Mouse (Mus musculus) c-Kit-positive CD71-negative TER-119-negative erythroid progenitor cells, embryonic 14.5 days (primary cell): ENCODE measurements around the gene Chkb.

Experiments used
- DNase-seq: peaks from one replicate; pipeline ENCODE4 v3.0.0-alpha.2; 2013; ENCODE audit warnings: low read depth

The Chkb gene

DNA sequence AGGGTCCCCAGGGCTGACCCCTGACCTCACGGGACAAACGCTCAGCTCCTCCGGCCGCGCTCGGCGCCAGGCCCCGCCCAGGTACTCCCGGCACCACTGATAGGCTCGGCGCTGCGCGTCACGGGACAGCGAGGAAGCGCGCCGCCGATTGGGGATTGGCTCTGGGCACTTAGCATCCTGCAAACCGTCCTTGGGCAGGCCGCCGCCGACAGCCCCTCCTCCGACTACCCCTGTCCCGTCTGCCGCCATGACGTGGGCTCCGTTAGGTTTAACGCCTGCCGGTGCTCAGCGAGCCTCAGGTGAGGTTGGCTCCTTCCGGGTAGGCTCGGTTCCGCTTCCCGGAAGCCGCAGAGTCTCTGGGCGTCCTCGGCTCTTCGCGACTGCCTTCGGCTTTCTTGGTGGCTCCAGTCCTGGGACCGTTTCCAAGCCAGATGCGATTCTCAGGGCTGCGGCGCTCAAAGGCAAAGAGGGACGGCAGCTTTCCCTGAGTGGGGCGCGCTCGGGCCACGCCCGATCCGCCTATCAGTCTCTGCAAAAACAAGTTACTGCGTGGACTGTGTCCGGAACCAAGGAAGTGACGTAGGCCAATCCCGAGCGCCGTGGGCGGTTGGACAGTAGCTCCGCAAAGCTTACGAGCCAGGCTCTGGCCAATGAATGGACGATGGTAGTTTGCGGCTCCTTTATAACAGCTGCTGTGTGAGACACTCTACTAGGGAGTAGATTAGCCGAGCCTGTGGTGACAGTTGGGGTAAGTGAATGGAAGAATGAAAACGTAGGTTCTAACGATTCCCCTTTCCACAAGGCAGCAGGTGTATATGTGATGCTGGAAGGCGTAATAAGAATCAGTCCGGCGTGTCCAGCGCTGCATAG lies at the start of gene Chkb, which contains the start of the genes C730034F03Rik and Gm44502:
Gene Chkb, minus strand, starts transcription at position 557 of the 870 bp plus-strand sequence.
Gene C730034F03Rik, plus strand, starts transcription at position 238 of the 870 bp plus-strand sequence.
Gene Gm44502, minus strand, starts transcription at position 345 of the 870 bp plus-strand sequence.
- DNase-seq, result peak; percentile 87

DNA sequence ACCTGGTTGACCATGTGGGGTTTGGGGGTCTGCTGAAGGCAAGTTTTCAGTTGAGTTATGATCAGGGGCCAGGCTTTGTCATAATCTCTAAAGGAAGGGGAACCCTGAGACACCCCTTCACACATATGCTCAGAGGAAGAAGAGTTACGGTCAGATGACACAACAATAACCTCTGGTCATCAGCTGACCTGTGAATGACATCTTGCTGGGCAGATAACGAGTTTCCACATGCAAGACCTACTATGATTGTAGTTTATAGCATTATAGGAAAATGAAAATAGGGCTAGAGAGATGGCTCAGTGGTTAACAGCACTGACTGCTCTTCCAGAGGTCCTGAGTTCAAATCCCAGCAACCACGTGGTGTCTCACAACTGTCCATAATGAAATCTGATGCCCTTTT lies 48.9 kb upstream of the Chkb start:
- no peak for DNase-seq

- DNase-seq, result no peak
These were observed 48.1 kb upstream of the Chkb start for GRCm38 (mm10) chr15:89477806-89478205.

- DNase-seq, result no peak
These were observed 47.4 kb upstream of the Chkb start, which contains the start of gene Arsa for GRCm38 (mm10) chr15:89477091-89477491. TSS of gene Arsa (minus strand) at chr15:89477425.

DNA sequence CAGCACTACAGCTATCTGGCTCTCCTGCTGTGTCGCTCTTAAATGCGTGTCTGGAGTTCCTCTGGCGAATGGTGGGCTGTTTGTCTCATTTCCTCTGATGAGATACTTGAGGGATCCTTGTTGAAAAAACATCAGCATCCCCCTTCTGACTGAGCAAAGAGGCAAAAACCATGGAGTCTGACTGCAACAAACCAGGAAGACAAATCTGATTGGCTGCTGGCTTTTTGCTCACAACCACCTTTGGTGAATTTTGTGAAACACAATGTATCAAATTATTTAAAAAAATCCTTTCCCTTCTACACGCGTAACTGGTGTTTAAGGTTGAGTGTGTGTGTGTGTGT lies 46.7 kb upstream of the Chkb start:
- no peak for DNase-seq

DNA sequence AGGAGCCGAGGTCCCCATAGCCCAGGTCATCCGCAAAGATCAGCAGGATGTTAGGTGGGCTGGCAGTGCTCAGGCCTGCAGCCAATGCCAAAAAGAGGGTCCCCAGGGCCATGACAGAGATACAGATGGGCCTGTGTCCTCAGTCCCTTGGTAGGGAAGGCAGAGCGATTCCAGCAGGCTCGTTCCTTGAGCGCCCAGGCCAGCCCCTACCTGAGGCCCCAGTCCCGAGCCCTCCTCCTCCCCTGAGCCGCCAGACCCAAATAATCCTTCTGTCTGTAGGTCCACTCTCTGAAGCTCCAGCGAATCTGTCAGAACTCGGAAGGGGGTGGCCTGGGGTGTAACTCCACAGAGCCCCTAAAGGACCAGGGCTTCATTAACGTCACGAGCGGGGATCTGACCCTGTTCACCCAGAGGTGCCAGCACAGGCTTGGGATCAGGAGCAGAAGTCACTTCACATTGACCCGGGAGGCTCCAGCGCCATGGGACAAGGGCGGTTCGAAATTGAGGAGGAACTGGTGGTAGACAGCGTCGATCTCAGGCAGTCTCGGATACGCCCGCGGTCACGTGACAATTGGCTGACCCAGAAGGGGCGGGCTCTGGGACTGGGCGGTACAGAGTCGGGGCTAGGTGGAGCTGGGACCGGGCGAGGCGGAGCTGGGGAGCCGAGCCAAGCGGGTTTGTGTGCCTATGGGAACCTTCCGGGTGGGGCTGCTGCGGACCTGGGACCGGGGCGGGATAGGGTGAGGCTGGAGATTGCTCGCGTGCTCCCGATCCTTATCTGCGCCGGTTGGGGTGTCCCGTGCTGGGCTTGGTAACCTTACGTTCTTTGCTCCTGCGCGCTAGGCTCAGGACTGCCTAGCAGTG lies 46.1 kb upstream of the Chkb start:
- DNase-seq, result peak; percentile 81

DNA sequence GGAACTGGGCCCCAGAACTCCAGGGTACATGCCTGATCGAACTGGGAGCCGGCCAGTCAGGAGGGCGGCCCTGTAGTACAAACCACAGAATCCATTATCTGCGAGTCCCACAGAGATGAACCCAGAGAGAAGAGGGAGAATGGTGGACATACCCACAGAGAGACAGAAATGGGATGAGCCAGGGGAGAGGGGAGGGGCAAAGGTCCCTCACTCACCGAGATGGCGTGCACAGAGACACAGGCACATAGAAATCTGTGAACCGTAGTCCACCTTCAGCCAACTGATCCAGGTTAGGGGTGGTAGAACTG lies 45.5 kb upstream of the Chkb start:
- DNase-seq, result no peak

- DNase-seq, result no peak
These were observed 45.0 kb upstream of the Chkb start for GRCm38 (mm10) chr15:89474596-89475292.

- no peak for DNase-seq
These were observed 44.2 kb upstream of the Chkb start for GRCm38 (mm10) chr15:89473921-89474320.

- DNase-seq, result no peak
These were observed 43.7 kb upstream of the Chkb start for GRCm38 (mm10) chr15:89473370-89473769.

GRCm38 (mm10) chr15:89471476-89471875 lies 41.8 kb upstream of the Chkb start:
- DNase-seq, result no peak

DNA sequence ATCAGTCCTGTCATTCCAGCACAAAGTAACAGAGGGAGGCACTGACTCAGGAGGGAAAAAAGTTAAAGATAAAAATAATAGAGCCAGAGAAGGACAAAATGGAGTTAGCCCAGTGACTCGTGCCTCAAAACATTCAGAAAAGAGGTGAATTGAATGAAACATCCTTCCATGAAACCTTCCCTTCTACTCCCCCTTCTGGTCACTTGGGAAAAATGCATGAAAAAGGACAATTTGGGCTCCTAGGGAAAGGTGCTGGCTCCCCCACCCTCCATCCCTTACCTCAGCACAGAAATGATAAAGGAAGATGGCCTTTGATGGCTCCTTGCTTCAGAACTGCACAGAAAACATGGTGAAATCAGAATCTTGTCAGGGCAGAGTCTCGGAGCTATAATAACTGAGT lies 38.9 kb upstream of the Chkb start:
- peak; percentile 31 for DNase-seq

DNA sequence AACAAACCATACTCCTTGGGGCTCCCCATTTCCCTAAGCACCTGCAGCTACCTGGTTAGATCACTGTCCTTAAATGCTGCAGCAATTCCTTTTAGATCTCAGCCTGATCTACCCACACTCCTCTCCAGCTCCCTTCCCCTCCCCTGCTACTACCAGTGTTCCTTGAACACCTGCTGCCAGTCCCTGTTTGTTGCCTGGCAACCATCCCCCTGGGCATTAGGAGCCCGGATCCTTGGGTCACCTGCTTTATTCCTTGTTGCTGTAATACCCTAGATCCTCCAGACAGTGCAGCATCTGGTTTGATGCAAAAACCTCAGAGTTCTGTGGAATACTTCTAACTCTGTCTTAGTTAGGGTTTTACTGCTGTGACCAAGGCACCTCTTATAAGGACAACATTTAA lies 35.3 kb upstream of the Chkb start:
- no peak for DNase-seq

DNA sequence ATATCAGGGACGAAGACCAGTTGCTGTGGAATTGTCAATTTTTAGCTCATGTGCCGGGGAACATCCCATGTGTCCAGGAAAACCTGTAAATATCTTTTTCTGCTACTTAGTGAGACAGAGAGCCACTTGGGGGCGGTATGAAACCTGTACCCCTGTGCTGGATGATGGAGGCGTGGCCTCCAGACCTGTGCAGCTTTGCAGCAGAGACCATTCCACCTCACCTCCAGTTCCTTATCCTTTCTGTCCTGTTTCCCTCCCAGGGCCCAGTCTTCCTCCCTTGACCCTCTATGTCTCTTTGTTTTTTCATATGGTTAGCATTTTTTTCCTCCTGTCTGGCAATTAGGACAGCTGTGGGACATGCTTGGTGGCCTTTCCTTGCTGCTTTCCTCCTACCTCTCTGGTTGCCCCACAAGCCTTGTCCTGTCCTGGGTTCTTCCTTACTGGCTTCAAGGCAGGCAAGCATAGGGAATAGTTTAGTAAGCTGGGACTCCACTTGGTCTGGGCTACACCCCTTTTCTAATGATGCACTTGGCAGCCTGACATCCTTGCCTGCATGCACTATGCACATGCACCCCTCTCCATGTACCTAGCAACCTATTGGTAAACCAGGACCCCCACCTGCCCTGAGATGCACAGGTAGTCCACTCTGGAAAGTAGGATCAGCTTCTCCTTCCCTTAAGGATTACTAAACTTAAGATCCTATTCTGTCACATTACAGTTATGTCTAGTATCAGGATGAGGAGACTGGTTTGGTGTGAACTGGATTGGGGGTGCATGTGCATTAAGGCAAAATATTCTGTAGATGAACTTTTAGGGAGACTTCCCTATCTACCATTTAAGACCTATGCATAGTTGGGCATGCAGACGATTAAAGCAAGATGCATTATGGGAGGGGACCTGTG lies 33.9 kb upstream of the Chkb start:
- no peak for DNase-seq

DNA sequence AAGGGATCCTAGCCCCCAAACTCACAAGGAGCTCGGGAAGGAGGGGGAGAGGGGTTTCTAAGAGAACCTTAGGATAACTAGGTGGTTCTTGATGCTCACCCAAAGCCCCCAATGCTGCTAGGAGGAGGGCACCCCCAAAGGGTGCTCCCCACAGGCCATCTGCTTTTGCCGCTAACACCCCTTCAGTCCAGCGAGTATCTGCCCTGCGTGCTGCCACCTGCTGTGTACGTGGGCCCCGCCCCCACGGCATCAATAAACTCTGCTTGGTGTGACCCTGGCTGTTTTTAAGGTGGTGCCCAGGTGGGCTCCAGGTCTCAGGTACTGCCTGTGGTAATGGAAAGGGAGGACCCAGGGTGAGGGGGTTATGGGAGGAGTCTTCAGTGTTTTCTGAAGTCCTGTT lies 32.5 kb upstream of the Chkb start:
- no peak for DNase-seq

GRCm38 (mm10) chr15:89461321-89461720 lies 31.6 kb upstream of the Chkb start:
- no peak for DNase-seq

GRCm38 (mm10) chr15:89460298-89460697 lies 30.6 kb upstream of the Chkb start:
- DNase-seq, result no peak

DNA sequence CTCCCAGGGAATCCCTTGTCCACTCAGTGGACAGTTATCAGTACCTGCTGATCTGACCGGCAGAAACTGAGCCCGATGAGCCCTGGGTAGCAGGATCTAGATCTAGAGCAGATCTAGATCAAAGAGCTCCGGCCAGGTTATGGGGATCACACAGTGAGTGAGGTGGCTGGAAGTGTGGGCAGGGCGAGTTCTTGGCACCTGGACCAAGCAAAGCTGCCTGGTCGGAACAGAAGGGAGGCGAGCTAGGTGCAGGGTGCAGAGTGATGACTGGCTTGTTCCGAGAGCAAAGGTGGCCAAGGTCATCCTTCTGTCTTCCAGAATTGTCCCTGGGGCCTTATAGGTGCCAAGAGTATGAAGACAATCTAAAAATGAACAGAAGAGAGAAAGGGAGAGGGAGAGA lies 30.1 kb upstream of the Chkb start:
- no peak for DNase-seq

- no peak for DNase-seq
These were observed 29.2 kb upstream of the Chkb start for GRCm38 (mm10) chr15:89458942-89459341.

GRCm38 (mm10) chr15:89455642-89456041 lies 25.9 kb upstream of the Chkb start:
- DNase-seq, result no peak

- no peak for DNase-seq
These were observed 25.1 kb upstream of the Chkb start for GRCm38 (mm10) chr15:89454857-89455256.
